Mouse (Mus musculus) cortical plate, adult 2 months (tissue): ENCODE measurements around the gene Fanci. TPM values are rescaled to one million over a fixed set of nuclear protein-coding genes. Genes with fewer than 3 reads are reported as not detected.

ENCODE experiments used
- H3K27ac ChIP-seq: fragments of 200-500 bp; 2 replicates; pipeline ENCODE4 v1.5.1; 2012; ENCODE audit warnings: low read length, control low read depth, inconsistent platforms; ENCODE audit not compliant: insufficient read depth
- H3K4me1 ChIP-seq: fragments of 200-500 bp; 2 replicates; pipeline ENCODE4 v1.6.1; 2011; ENCODE audit warnings: low read length; ENCODE audit not compliant: control insufficient read depth, insufficient read depth
- H3K4me3 ChIP-seq: fragments of 200-500 bp; 2 replicates; pipeline ENCODE4 v1.5.1; 2011; ENCODE audit warnings: mild to moderate bottlenecking, low read length, control low read depth; ENCODE audit not compliant: insufficient read depth
- CTCF ChIP-seq: fragments of 200-500 bp; IDR thresholded peaks from 2 replicates; pipeline ENCODE4 v1.5.1; 2011; ENCODE audit warnings: mild to moderate bottlenecking, control low read depth, low read length; ENCODE audit not compliant: insufficient read depth; ENCODE audit errors: extremely low read depth
- POLR2A ChIP-seq: fragments of 200-500 bp; IDR thresholded peaks from 2 replicates; pipeline ENCODE4 v1.6.1; 2011; ENCODE audit warnings: mild to moderate bottlenecking, low read length, control low read depth; ENCODE audit not compliant: insufficient read depth; ENCODE audit errors: extremely low read depth
- polyA plus RNA-seq: library from polyadenylated mRNA; depleted of rRNA; stranded (reverse); fragments of >200 nt; gene quantifications from 2 replicates; pipeline ENCODE4 v1.2.3, GENCODE M21; 2012

The Fanci gene
- polyA plus RNA-seq, 1 experiment, result 0.73 TPM

DNA sequence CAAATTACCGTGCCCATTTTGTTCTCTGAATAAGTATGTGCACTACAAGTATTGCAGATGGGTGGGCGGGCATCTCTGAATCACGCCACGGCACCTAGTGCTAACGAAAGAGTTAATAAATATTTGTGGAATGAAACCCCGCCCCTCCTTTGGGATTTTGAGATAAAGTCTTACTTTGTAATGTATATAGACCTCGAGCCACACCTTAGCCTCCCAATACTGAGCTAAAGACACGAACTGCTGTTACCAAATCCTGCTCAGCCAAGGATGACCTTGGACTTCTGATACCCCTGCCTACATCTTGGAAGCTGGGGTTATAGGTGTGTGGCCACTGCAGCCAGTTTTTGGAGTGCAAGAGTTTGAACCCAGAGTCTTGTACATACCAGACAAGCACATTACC is 6.7 kb downstream of the Fanci start:
- no peaks in the 10 kb centered on the region for H3K4me1 ChIP-seq
- H3K27ac ChIP-seq, result no peak overlapping the region
- H3K4me3 ChIP-seq, result no peak overlapping the region
- TF ChIP-seq CTCF (no peak), POLR2A (no peak)

DNA sequence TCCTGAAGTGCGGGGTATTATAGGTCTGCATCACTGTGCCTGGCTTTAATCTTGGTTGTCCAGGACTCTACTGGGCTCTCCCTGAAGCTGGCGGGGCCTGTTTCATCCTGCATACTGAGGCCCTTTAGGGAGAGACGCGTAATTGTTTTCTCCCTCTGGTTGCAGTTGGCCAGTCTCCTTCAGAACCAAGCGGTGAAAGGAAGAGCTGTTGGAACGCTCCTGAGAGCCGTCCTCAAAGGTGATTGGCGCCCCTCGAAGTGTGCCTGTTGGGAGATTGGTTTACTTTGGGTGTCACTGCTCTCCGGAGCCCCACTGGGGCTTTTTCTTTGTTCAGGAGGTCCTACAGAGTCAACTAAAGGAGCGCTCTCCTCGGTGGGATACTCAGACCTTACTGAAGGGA is 7.2 kb downstream of the Fanci start:
- Histone ChIP-seq H3K4me3 (no peak overlapping the region), H3K27ac (no peak overlapping the region), H3K4me1 (no peaks in the 10 kb centered on the region)
- no peak for TF ChIP-seq POLR2A
- no peak for TF ChIP-seq CTCF

DNA sequence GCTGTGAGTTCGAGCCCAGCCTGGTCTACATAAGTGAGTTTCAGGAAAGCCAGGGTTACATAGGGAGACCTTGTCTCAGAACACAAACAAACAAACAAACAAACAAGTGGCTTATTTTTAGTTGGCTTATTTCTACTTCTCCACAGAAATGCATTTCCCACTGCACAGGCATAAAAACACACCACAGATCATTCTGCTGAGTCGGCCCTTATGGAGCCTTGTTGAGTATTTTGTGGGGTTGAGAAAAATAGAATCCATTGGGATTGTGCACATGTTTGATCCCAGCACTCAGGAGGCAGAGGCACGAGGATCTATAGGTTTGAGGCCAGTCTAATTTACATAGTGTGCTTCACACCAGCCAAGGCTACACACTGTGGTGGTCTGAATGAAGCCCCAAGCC is 8.6 kb downstream of the Fanci start:
- Histone ChIP-seq H3K27ac (no peak overlapping the region), H3K4me3 (no peak overlapping the region), H3K4me1 (no peaks in the 10 kb centered on the region)
- TF ChIP-seq POLR2A, result no peak
- no peak for TF ChIP-seq CTCF

DNA sequence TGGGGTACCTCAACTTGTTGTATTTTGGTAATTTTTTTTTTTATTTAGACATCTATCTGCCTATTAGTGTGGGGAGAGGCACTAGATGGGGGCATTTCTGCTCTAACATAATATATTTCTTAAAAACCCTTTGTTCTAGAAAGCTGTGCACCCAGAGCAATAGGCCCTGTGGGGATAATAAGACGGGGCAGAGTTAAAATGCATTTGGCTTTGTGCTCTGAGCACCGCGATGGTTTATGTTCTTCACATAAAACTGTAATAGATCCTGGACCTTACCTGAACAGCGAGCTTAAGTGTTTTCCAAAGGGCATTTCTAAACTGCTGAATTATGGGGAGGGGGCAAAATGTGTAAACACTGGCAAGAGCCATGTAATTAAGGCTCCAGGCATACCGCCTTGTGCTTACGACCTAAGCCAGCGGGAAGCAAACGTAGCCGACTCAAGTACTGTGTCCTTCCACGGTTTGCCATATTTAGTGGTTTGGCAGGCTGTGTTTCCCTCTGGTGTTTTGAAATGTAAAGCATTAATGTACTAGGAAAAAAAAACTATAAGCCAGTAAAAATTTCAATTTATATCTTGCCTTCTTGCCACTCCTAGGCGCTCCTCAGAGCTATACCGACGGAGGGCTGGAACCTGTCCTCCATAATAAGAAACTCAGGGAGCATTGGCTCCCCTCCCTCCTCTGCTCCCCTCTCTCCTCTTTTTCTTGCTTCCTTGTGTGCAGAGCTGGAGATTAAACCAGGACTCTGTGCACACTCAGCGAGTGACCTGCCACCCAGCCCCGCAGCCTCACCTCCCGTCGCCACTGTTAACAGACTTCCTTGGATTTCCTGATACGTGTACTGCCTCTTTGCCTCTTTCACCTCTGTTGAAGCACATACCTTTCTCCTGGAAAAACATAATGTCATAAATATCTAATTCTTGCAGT is 23.0 kb downstream of the Fanci start:
- TF ChIP-seq CTCF, result no peak
- TF ChIP-seq POLR2A, result no peak
- no peak overlapping the region for H3K27ac ChIP-seq
- H3K4me3 ChIP-seq, result no peak overlapping the region
- no peaks in the 10 kb centered on the region for H3K4me1 ChIP-seq

DNA sequence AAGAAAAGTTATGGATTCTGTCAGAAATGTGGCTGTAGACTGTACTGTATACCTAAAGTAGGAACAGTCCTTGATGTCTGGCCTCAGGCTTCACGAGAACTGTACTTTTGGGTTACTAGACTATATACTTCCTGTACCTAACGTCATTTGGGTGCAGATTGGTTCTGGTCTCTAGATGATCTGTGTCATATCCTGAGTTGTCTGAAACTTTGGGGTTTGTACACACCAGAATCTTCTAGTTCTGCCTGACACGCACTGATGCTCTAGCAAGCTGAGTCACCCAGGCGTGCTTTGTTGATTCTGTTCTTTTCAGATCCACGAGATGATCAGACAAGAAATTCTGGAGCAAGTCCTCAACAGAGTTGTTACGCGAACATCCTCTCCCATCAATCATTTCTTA is 28.2 kb downstream of the Fanci start:
- no peak for TF ChIP-seq POLR2A
- no peak for TF ChIP-seq CTCF
- Histone ChIP-seq H3K4me1 (no peaks in the 10 kb centered on the region), H3K4me3 (no peak overlapping the region), H3K27ac (no peak overlapping the region)

DNA sequence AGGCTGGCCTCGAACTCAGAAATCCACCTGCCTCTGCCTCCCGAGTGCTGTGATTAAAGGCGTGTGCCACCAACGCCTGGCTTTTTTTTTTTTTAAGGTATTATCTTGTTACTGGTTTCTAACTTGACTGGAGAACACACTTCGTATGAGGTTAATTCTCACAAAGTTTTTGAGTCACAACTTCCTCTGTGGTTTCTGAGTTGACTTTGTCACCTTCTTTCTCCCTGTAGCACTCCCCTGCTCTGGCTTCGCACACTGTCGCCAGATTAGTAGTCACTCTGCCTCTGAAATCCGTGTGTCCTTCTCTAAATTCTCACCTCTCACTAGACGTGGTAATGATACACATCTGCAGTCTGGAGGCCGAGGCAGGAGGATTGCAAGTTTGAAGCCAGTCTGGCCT is 31.1 kb downstream of the Fanci start:
- Histone ChIP-seq H3K4me1 (no peaks in the 10 kb centered on the region), H3K4me3 (no peak overlapping the region), H3K27ac (no peak overlapping the region)
- no peak for TF ChIP-seq CTCF
- TF ChIP-seq POLR2A, result no peak

DNA sequence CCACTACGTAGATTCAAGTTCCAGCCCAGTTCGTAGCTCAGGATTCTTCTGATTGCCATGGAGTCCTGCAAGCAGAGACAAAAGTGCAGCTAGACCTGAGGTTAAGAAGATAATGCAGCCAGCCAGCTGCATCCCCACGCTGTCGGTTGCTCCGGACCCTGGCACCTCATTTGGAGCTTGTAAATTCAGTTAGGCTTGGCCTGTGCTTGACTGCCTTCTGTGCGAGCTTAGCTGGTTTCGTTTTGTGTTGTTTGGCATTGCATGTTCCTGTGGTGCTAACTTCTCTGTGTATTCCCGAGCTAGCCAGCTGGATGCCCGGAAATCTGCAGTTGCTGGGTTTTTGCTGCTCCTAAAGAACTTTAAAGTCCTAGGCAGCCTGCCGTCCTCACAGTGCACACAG is 34.1 kb downstream of the Fanci start:
- TF ChIP-seq CTCF (no peak), POLR2A (no peak)
- no peaks in the 10 kb centered on the region for H3K4me1 ChIP-seq
- no peak overlapping the region for H3K27ac ChIP-seq
- H3K4me3 ChIP-seq, result no peak overlapping the region

DNA sequence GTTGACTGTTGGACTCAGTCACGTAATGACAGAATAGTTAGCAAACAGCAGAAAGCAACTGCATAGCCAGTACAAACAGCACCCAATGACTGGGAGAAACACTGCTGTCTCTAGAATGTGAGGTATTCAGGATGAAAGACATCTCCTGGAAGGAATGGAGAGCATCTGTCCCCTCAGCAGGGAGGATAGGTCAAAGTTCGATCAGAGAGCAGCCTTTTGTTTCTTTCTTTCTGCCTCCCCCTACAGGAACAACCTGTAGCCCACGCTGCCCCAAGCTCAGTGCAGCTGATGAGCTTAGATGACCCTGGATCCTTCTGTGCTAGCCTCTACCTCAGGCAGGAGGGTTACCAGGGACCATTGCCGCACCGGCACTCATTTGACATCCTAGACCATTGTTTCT is 36.5 kb downstream of the Fanci start:
- no peaks in the 10 kb centered on the region for H3K4me1 ChIP-seq
- TF ChIP-seq CTCF, result no peak
- TF ChIP-seq POLR2A, result no peak
- H3K4me3 ChIP-seq, result no peak overlapping the region
- H3K27ac ChIP-seq, result no peak overlapping the region

DNA sequence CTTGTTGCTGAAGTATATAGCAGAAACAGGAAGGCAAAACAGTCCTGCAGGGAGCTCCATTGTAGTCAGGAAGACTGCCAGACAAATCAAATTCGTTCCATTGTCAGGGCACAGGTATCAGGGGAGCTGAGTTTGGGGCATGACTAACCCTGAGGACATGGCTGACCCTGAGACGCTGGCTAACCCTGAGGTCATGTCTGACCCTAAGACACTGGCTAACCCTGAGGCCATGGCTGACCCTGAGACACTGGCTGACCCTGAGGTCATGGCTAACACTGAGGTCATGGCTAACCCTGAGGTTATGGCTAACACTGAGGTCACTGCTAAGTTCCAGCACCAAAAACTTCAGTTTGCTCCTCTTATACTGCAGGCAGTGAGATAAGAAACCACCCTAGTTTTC is 48.3 kb downstream of the Fanci start:
- Histone ChIP-seq H3K4me1 (no peaks in the 10 kb centered on the region), H3K4me3 (no peak overlapping the region), H3K27ac (no peak overlapping the region)
- no peak for TF ChIP-seq POLR2A
- TF ChIP-seq CTCF, result no peak

DNA sequence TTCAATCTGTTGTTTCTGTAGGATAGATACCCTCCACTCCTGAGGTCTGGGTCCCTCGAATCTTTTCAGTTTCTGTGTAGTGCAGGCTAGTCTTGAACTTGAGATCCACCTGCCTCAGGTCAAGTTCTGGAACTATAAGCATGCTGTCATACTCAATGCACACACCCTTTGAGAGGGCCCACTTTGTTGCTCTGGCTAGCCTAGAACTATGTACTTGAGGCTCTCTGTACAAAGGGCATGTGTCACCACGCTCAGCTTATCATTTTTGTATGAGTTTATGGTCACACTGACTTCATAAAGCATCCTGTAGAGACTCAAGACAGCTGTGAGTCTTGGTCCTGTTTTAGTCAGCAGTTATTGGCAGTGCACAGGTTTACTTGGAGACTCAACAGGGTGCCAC is 55.3 kb downstream of the Fanci start:
- no peak for TF ChIP-seq POLR2A
- H3K27ac ChIP-seq, result no peak overlapping the region
- H3K4me1 ChIP-seq, result no peaks in the 10 kb centered on the region
- no peak overlapping the region for H3K4me3 ChIP-seq

DNA sequence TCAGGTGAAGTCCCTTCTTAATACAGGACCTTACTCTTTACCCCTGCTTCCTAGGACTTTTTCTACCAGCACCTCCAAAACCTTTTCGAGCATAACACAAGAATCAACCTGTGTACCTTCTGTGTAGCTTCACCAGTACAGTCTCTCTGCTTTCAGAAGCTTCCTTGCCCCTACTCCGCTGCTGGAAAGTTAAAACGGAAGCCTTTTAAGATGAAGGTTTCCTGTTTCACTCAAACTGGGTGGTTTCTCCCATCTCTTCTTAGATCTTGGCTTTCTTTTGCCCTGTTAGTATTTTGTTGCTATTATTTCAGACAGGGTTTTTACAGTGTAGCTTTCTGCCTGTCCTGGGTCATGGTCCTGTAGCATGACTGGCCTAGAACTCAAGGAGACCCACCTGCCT is 55.8 kb downstream of the Fanci start:
- no peaks in the 10 kb centered on the region for H3K4me1 ChIP-seq
- TF ChIP-seq CTCF, result no peak
- TF ChIP-seq POLR2A, result no peak
- no peak overlapping the region for H3K4me3 ChIP-seq
- H3K27ac ChIP-seq, result no peak overlapping the region
